Mouse (Mus musculus): ENCODE data around the gene Trim54.

DNA sequence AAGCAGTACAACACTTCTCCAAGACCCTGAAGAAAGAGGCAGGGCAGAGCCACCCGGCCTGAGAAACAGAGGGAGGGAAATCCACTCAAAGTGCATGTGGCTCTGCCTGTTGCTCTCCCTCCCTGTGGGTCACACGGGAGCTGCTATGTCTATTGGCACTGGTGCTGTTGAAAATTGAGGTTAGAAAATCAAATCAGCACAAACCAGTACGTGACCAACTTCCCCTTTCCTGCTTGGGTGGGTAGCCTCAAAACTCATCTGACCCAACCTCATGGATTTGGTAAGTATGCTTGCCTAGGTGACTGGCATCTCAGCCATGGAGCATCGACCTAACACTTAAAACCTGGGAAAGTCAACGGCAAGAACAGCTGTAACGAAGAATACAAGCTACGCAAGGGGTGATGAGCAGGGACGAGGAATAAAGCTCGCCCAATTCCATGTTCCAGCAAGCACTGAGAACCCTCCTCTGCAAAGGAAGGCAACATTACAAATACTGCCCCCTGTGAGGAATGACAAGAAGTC lies 10.6 kb upstream of the Trim54 start, which contains the start of gene Dnajc5g:
- TF ChIP-seq POLR2A (IDR thresholded peaks at IDR 0.05; ENCODE audit: insufficient read depth, low read depth, low read length): no peak
- no peak for TF ChIP-seq EP300 (IDR thresholded peaks at IDR 0.05; ENCODE audit: insufficient read depth, low read depth, low read length)

Measured in heart, adult 2 months (tissue).